Mouse (Mus musculus) T-cell, adult 66 days (primary cell): ENCODE results near the gene Gimap5. TPM values are rescaled to one million over a fixed set of nuclear protein-coding genes. Genes with fewer than 3 reads are reported as not detected.

Source experiments
- total RNA-seq, 2 experiments: library from RNA; stranded (reverse); gene quantifications; 3 replicates in 1 of 2; 4 replicates in 1 of 2; pipeline ENCODE4 v1.2.4; 2023

Gimap5 gene
- 100 to 1,000 TPM; 137 to 160 TPM for total RNA-seq

DNA sequence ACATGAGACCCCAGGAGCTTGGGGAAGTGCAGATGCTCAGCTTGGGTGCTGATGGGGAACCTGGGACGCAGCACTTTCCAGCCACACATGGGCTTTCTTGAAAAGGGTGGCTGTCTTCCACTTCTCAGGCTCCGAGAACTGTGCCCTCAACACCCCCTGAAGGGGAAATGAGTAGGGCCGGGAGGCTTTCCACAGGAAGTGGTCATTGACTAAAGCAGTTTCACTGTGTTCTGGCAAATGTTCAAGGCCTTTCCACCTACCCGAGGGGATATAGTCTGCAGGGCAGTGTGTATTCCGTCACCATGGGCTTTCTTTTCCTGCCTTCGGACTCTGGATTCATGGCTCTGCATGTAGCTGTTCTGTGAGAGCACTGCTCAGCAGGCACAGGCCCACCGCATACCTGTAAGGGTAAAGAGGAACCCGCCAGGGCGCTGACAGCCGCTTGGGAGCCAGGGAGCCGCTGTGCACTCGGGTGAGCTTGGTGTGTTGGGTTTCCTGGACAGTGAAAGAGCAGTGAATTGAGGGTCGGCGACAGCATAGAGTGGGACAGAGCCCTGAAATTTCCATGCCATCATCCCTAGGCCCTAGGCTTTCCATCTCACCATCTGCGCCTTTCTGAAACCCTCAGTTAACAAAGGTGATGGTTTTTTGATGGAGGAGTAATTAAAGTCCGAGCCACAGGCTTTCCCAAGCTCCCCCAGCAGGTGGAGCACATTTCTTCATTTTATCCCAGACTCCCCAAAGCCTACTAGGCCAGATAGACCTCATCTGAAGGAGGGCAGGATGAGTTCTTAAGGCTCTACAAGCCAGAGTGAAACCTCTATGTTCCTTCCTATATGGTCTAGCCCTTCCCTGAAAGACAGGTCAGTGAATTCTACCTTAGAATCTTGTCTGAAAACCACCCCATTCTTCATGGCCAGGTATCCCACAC lies at the start of gene Gimap5:
Gimap5 (plus strand) TSS at position 239 of the 931 bp plus-strand sequence.

GRCm38 (mm10) chr6:48718455-48718854 lies 27.5 kb upstream of the Gimap5 start, which contains the start of the genes Gm28053 and Gimap7:
TSS of gene Gm28053 (plus strand) at chr6:48718607.
TSS of gene Gimap7 (plus strand) at chr6:48718621.

DNA sequence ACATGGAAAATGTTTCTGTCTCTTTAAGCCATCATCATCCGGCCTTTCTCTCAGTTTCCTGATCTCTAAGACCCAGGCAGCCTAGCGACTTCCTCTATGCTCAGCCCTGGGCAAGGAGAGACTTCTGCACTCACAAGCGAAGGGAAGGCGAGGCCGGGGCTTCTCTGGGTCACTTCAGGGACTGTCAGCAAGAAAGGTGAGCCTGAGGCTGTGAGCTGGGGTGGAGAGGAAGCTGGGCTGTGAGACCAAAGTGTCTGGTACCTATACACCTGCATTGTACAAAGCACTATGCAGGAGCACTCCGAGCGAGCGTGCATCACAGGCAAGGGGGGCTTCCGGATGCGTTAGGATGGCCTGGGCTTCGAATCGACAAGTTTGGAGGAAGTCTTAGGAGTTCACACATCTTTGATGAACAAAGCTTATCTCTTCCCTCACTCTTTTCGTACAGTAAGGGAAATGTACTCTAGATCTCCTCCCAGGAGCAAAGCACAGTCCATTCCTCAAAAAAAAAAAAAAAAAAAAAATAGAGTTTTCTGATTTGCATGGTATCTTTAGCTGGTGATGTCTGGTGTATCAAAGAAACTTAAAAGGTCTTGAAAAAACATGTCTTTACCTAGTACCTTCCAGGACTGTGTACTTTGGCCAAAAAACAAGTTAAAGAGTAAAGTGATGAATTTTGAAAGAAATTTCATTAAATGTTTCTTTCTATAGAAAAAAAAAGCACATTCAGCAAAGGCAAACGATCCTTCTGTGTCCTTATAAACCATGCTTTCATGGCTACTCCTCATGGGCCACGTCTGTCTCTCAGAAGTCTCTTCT lies 6.8 kb upstream of the Gimap5 start, which contains the start of gene Gimap1:
Gimap1 (plus strand) TSS at position 94 of the 819 bp plus-strand sequence.

GRCm38 (mm10) chr6:48770696-48771095 lies 24.7 kb downstream of the Gimap5 start, which contains the start of gene Gimap3:
TSS of gene Gimap3 (minus strand) at chr6:48770851.

Other genes with a start within 250 kb of the Gimap5 start
- gene Atp6v0e2, start 208.6 kb upstream of the Gimap5 start, total RNA-seq = 1 to 10 TPM in 1 of 2 experiments, under 1 TPM in 1; 0.92 to 1.3 TPM
- gene Lrrc61, start 191.4 kb upstream of the Gimap5 start, total RNA-seq = 10 to 100 TPM; 47.2 to 48.8 TPM
- not detected for gene Rarres2, start 173.4 kb upstream of the Gimap5 start, total RNA-seq
- not detected for gene Gm45021, start 156.6 kb upstream of the Gimap5 start, total RNA-seq
- 1 to 10 TPM; 2.0 to 2.4 TPM for gene Repin1, start 152.3 kb upstream of the Gimap5 start, total RNA-seq
- 1 to 10 TPM in 1 of 2 experiments, not detected in 1; 2.6 TPM for gene Gm44965, start 152.3 kb upstream of the Gimap5 start, total RNA-seq
- 1 to 10 TPM; 4.7 to 5.6 TPM for gene Zfp775, start 144.1 kb upstream of the Gimap5 start, total RNA-seq
- 1 to 10 TPM in 1 of 2 experiments, under 1 TPM in 1; 0.92 to 1.3 TPM for gene AI854703, start 119.4 kb upstream of the Gimap5 start, total RNA-seq
- gene Gimap8, start 99.0 kb upstream of the Gimap5 start, total RNA-seq = 100 to 1,000 TPM; 131 to 163 TPM
- 100 to 1,000 TPM; 123 to 132 TPM for gene Gimap9, start 70.1 kb upstream of the Gimap5 start, total RNA-seq
- gene Gimap4, start 61.6 kb upstream of the Gimap5 start, total RNA-seq = 100 to 1,000 TPM; 291 to 421 TPM
- gene Gimap6, start 38.0 kb upstream of the Gimap5 start, total RNA-seq = 1,000 to 10,000 TPM; 1,277 to 1,347 TPM
- gene Gm28053, start 27.6 kb upstream of the Gimap5 start, total RNA-seq = 10 to 100 TPM; 10.8 to 18.8 TPM
- gene Gimap7, start 27.6 kb upstream of the Gimap5 start, total RNA-seq = 10 to 100 TPM; 40.2 to 63.2 TPM
- gene Gimap1, start 7.1 kb upstream of the Gimap5 start, total RNA-seq = 100 to 1,000 TPM; 142 to 153 TPM
- 100 to 1,000 TPM; 434 to 577 TPM for gene Gimap3, start 24.7 kb downstream of the Gimap5 start, total RNA-seq
- gene Tmem176a, start 94.7 kb downstream of the Gimap5 start, total RNA-seq = 1 to 10 TPM; 3.5 to 8.8 TPM
- 10 to 100 TPM in 1 of 2 experiments, 1 to 10 TPM in 1; 8.7 to 10.5 TPM for gene Tmem176b, start 95.3 kb downstream of the Gimap5 start, total RNA-seq
- not detected for gene Aoc1, start 126.7 kb downstream of the Gimap5 start, total RNA-seq
- gene 1600015I10Rik, start 183.7 kb downstream of the Gimap5 start, total RNA-seq = not detected
- not detected for gene Doxl2, start 228.8 kb downstream of the Gimap5 start, total RNA-seq
- gene Svs1, start 240.7 kb downstream of the Gimap5 start, total RNA-seq = not detected